Mouse (Mus musculus): ENCODE data around the gene Parvb. TPM values are rescaled to one million over a fixed set of nuclear protein-coding genes. Genes with fewer than 3 reads are reported as not detected.
A peak's percentile ranks its signal among the peaks of the same experiment; 100 is the strongest.
"Not testable (repeated sequence)": the region's sequence is repeated elsewhere in the genome, so short reads cannot be mapped to it uniquely, and the experiment has no call there.

Gene Parvb
- total RNA-seq, 1 experiment from 2014 or later, result 6.7 TPM

GRCm38 (mm10) chr15:84278656-84279055 lies 46.8 kb downstream of the Parvb start:
- ATAC-seq (replicated peaks; ENCODE audit: insufficient number of reproducible peaks, low FRiP score, low TSS enrichment, poor library complexity, severe bottlenecking), result no peak

- ATAC-seq (replicated peaks; ENCODE audit: insufficient number of reproducible peaks, low FRiP score, low TSS enrichment, poor library complexity, severe bottlenecking), result no peak
Observed at GRCm38 (mm10) chr15:84280309-84280708, 48.5 kb downstream of the Parvb start.

DNA sequence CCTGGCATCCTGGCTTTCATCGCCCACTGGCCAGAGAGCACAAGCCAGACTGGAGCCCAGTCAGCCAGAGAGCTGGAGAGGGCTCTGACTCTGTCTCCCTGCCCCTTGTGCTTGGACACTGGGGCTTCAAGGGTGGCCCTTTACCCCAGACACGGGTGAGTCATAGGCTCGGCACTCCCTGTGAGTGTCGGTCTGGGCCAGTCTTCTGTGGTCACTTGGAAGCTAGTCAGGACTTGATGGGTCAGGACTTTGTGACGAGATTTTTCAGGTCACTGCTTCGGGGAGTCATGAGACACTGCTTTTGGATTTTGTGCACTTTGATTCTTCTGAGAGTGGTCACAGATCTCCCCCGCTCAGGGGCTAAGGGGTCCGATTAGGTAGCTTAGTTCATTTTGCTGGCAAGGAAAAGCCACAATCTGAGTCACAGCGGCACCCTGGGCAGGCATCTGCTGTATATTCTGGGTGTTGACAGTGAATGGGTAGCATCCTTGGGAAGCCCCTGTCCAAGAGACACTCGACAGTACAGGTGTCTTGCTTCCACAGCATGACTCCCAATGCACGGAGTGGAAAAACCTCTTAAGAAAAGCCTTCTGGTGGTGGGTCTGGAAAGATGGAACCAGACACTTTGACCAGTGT lies 49.0 kb downstream of the Parvb start:
- no peak for ATAC-seq (replicated peaks; ENCODE audit: insufficient number of reproducible peaks, low FRiP score, low TSS enrichment, poor library complexity, severe bottlenecking)

DNA sequence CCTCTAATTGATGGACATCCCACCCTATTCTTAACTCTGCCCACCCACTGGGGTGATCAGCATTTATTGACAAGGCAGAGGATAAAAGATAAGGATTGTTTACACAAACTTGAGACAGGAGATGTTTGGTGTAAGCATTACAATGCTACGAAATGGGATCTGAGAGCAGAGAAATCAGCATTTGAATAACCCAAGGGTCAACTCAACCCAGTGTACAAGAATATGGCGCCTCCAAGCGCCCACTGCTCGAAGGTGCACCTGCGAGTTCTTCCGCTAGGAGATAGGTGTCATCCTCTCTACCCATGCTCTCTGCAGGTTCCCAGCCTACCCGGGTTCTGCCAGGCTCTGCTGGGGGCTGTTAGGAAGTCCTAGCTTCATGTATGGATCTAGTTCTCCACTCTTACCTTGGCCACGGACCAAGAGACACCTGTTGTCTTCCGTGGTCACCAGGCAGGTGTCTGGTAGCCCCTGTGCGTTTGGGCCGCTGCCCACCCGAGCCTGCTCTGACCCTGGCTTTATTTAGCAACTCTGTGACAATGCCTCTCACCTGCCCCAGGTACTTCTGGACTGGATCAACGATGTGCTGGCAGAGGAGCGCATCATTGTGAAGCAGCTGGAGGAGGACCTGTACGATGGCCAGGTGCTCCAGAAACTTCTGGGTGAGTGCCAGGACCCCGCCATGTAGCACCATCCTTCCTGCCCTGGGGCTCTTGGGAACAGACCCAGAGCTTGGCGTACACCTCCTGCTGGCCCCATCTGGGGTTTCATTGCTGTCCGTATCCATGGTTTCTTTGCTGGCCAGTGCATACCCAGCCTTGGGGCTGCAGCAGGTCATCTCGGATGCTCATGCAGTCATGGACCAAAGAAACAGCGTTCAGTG lies 50.6 kb downstream of the Parvb start:
- ATAC-seq (replicated peaks; ENCODE audit: insufficient number of reproducible peaks, low FRiP score, low TSS enrichment, poor library complexity, severe bottlenecking), result no peak

- no peak for ATAC-seq (replicated peaks; ENCODE audit: insufficient number of reproducible peaks, low FRiP score, low TSS enrichment, poor library complexity, severe bottlenecking)
Observed at GRCm38 (mm10) chr15:84284059-84284458, 52.2 kb downstream of the Parvb start.

DNA sequence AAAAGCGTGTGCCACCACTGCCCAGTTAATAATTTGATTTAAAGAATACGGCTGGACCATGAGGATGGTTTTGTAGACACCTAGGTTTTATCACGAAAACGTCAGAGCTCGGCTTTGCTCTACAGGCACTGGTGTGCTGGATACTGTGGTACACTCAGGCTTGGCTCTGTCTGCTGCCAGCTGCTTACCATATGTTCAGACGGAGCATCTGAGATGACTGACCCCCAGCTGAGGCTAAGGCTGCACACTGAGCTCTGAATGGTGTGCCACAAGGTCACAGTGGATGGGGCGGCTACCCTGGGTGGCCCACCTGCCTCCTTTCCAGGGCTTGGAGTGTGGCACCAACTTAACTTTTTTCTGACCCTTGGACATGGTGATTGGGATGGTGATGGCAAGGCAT lies 53.6 kb downstream of the Parvb start:
- ATAC-seq (replicated peaks; ENCODE audit: insufficient number of reproducible peaks, low FRiP score, low TSS enrichment, poor library complexity, severe bottlenecking), result no peak

DNA sequence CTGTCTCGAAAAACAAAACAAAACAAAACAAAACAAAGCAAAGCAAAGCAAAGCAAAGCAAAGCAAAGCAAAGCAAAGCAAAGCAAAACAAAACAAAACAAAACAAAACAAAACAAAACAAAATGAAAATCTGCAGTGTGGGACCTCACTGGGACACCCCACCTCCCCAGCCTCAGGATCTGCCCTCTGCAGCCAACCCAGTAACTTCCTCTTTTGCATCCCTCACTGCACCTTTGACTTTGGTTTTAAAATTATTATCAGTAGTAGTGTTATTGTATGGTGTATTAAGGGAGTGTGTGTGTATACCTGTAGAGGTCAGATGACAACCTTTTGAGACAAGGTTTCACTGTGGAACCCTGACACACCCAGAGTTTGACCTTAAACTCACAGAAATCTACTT lies 57.1 kb downstream of the Parvb start:
- not testable (repeated sequence) for ATAC-seq (replicated peaks; ENCODE audit: insufficient number of reproducible peaks, low FRiP score, low TSS enrichment, poor library complexity, severe bottlenecking)

DNA sequence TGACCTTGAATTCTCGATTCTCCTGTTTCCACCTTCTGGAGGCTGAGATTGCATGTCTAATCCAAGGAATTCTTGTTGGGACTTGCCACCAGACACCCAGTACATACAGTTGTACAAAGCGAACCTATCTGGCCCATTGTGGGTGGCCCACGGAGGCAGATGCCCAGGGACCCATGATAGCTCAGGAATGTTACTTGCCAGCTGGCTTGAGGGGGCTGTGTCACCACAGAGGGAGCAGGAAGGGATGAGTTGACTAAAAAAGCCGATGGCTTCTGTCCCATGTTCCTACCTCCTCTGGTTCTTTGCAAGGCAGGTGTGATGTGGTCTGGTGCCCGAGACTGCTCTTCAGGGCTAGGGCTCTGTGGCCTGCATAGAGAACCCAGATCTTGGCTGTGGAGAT lies 59.3 kb downstream of the Parvb start:
- ATAC-seq (replicated peaks; ENCODE audit: insufficient number of reproducible peaks, low FRiP score, low TSS enrichment, poor library complexity, severe bottlenecking), result no peak

GRCm38 (mm10) chr15:84293590-84293989 lies 61.7 kb downstream of the Parvb start:
- no peak for ATAC-seq (replicated peaks; ENCODE audit: insufficient number of reproducible peaks, low FRiP score, low TSS enrichment, poor library complexity, severe bottlenecking)

GRCm38 (mm10) chr15:84294391-84294790 lies 62.5 kb downstream of the Parvb start:
- no peak for ATAC-seq (replicated peaks; ENCODE audit: insufficient number of reproducible peaks, low FRiP score, low TSS enrichment, poor library complexity, severe bottlenecking)

DNA sequence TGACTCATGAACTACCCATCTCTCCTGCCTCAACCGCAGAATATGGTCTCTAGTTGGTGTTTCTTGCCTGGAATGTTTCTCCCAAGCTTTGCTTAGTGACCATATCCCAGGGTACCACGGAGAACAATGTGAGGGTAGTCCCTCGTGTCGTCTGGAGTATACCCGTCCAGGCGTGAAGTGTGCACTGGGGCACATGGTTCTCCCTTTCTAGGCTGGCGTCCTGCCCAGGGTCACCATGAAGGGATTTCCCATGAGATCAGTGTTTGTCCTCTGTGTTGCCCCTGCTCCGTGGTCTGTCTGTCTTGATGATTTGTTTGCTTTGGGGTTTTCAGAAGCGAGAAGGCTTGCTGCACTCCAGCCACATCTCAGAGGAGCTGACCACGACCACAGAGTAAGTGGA lies 63.4 kb downstream of the Parvb start:
- ATAC-seq (replicated peaks; ENCODE audit: insufficient number of reproducible peaks, low FRiP score, low TSS enrichment, poor library complexity, severe bottlenecking), result no peak

DNA sequence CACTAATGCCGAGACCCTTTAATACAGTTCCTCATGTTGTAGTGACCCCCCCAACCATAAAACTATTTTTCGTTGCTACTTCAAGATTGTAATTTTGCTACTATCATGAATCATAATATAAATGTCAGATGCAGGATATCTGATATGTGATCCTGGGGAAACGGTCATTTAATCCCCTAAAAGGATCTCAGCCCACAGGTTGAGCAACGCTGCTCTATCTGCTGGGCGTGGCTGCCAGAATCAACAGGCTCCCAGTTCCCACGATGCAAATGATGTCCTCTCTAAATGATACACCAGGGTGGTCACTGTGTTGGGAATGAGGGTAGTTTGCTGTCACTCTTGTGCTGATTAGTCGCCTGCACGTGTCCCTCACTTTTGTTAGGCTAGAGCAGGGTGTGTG lies 65.6 kb downstream of the Parvb start:
- no peak for ATAC-seq (replicated peaks; ENCODE audit: insufficient number of reproducible peaks, low FRiP score, low TSS enrichment, poor library complexity, severe bottlenecking)

DNA sequence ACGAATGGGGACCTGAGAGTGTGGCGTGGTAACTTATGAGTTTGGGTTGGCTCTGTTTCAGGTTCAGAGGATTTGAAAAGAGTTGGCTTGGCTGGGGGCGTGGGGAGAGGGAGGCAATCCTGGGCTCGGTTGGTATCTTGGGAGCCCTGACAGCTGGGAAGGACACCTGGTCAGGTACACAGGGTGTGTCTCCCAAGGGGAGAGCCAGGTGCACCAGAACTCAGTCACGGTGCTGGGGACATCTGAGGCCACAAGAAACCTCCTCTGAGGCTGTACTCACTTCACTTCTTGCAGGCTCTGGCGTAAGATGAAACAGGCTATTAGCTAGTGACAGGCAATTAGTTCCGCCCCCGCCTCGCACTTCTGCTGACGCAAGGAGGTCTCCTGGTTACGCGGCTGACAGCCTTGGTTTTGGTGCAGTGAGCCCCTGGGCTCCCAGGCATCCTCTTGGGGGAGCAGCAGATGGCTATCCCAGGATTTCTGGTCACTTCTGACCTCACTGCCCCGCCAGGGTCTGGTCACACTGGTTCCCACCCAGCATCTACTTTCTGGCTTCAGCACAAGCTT lies 67.0 kb downstream of the Parvb start:
- ATAC-seq (replicated peaks; ENCODE audit: insufficient number of reproducible peaks, low FRiP score, low TSS enrichment, poor library complexity, severe bottlenecking), result 0 out of 2 replicates have a peak, but pooled peaks have one; percentile 27

DNA sequence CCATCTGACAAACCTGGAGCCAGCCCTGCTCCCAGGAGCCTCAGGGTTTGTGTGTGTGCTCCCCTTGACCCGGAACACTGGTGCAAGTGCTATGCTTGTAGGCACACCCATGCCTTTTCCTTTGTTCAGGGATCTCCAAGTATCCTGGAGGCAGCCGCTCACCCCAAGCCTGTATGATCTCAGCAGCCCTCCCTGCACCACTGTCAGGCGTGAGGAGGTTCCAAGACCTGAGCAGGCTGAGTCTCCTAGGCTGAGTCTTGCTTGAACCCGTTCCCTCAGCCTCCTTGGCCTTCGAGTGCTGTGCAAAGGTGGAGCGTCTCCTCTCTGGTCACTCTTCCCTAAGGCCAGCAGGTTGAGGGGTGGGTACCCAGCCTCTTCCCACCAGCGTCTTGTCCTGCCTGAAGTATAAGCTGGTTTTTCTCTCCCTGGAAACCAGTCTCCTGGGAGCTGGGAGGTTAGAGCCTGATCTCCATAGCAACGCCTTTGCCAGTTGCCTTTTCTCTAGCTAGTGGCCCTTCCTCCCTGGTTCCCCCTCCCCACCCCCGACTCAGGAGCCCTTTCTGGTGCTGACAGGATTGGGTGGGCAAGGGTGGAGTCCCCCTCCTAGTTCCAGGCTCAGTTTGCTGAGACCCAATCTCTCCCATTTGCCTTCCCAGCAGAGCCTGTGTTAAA lies 68.0 kb downstream of the Parvb start:
- ATAC-seq (replicated peaks; ENCODE audit: insufficient number of reproducible peaks, low FRiP score, low TSS enrichment, poor library complexity, severe bottlenecking), result no peak

- no peak for ATAC-seq (replicated peaks; ENCODE audit: insufficient number of reproducible peaks, low FRiP score, low TSS enrichment, poor library complexity, severe bottlenecking)
Observed at GRCm38 (mm10) chr15:84300591-84300990, 68.7 kb downstream of the Parvb start.

GRCm38 (mm10) chr15:84301026-84301425 lies 69.2 kb downstream of the Parvb start:
- no peak for ATAC-seq (replicated peaks; ENCODE audit: insufficient number of reproducible peaks, low FRiP score, low TSS enrichment, poor library complexity, severe bottlenecking)

DNA sequence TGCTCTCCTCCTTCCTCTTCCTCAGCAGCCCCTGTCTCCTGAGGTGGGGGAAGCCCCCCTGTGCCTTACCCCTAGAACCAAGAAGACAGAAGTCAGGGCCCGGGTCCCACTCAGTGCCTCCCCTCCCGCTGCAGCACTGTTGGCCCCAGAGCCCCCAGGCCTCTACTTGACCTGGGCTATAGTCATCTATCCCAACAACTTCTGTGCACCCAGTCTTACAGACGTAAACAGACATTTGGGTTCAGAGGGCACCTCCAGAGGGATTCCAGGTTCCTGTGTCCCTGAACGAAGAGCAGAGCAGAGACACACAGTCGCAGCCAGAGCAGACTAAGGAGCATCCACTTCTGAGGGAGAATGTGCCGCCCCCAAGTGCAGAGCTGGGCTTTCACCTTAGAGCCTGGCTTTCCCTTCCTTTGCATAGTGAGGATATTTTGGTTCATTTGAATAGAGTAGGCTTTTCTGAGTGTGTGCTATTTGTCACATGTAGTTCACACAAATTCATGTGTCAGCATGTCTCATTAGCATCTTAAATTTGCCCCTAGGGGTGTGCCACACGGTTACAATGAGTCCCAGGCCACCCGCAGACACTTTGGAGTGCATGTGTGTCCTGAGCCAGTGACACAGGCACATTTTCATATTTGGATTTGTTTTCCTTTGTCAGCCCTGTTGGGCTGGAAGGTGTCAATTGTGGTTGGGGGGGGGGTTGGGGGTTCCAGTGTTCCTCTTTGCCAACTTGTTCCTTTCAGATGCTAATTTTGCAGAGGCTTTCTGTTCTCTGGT lies 70.0 kb downstream of the Parvb start:
- no peak for ATAC-seq (replicated peaks; ENCODE audit: insufficient number of reproducible peaks, low FRiP score, low TSS enrichment, poor library complexity, severe bottlenecking)

DNA sequence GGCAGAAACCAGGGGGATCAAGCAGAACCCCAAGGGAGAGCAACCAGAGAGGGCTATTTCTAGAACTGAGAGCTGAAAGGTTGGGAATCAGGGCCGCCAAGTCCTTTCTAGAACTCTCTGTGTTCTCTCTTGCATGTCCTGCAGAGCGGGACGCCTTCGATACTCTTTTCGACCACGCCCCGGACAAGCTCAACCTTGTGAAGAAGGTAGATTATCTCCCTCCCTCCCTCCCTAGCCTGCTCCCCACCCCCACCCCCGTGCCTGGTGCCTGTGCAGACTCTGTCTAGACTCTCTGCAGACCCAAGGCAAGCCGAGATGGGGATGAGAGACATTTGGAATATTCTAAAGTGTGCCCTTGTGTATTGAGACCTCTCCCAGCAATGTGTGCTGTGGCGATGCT lies 71.4 kb downstream of the Parvb start:
- ATAC-seq (replicated peaks; ENCODE audit: insufficient number of reproducible peaks, low FRiP score, low TSS enrichment, poor library complexity, severe bottlenecking), result no peak

DNA sequence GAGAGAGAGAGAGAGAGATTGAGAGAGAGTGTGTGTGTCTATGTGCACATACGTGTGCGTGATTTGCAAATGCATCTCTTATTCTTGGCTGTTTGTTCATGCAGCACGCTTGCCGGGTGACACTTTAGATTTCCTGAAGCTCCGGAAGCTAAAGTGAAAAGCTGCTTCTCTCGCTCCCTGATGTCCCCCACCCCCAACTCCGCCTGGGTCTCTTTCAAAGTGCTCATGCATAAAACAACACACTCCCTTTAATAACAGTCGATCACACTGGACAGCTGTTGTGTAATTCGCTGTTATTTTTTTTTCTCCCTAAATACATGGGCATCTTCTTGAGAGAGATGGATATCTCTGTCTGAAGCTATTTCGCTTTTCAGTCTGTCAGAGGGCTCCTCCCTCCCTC lies 73.5 kb downstream of the Parvb start:
- ATAC-seq (replicated peaks; ENCODE audit: insufficient number of reproducible peaks, low FRiP score, low TSS enrichment, poor library complexity, severe bottlenecking), result no peak

All from monocyte, adult 5-6 weeks (primary cell).